Mouse (Mus musculus) CD4-positive, CD25-positive, alpha-beta regulatory T cell, adult 4 months (primary cell): ENCODE measurements around the gene Sirt3. TPM values are rescaled to one million over a fixed set of nuclear protein-coding genes. Genes with fewer than 3 reads are reported as not detected.

Source experiments
- polyA plus RNA-seq, 2 experiments: library from polyadenylated mRNA; unstranded; fragments of 100-300 nt; shearing (Covaris generic); gene quantifications; one replicate each; pipeline ENCODE4 v1.2.1; 2017

Sirt3 gene
- polyA plus RNA-seq, 2 experiments from 2014 or later, result 9.4 to 12.6 TPM

Other genes with a start within 250 kb of the Sirt3 start
- gene Olfr53, start 235.9 kb downstream of the Sirt3 start, polyA plus RNA-seq, result not detected
- under 1 TPM in 1 of 2 experiments, not detected in 1; 0.06 TPM for gene Olfr539, start 222.4 kb downstream of the Sirt3 start, polyA plus RNA-seq
- gene Olfr45, start 200.4 kb downstream of the Sirt3 start, polyA plus RNA-seq, result not detected
- gene Olfr541, start 185.0 kb downstream of the Sirt3 start, polyA plus RNA-seq, result not detected
- gene Cyp2e1, start 118.6 kb downstream of the Sirt3 start, polyA plus RNA-seq, result under 1 TPM in 1 of 2 experiments, not detected in 1; 0.28 TPM
- gene Syce1, start 94.5 kb downstream of the Sirt3 start, polyA plus RNA-seq, result under 1 TPM in 1 of 2 experiments, not detected in 1; 0.51 TPM
- gene Zfp941, start 60.1 kb downstream of the Sirt3 start, polyA plus RNA-seq, result under 1 TPM; 0.20 to 0.46 TPM
- not detected for gene Urah, start 47.3 kb downstream of the Sirt3 start, polyA plus RNA-seq
- not detected for gene Scgb1c1, start 36.8 kb downstream of the Sirt3 start, polyA plus RNA-seq
- not detected for gene Odf3, start 34.5 kb downstream of the Sirt3 start, polyA plus RNA-seq
- gene Gm45785, start 26.0 kb downstream of the Sirt3 start, polyA plus RNA-seq, result not detected
- gene Ric8a, start 25.4 kb downstream of the Sirt3 start, polyA plus RNA-seq, result 10 to 100 TPM; 61.4 to 67.7 TPM
- 10 to 100 TPM; 42.8 to 60.4 TPM for gene Bet1l, start 24.7 kb downstream of the Sirt3 start, polyA plus RNA-seq
- gene Psmd13, start 341 bp downstream of the Sirt3 start, polyA plus RNA-seq, result 100 to 1,000 TPM in 1 of 2 experiments, 10 to 100 TPM in 1; 94.9 to 150 TPM
- gene Cox8b, start 18.1 kb upstream of the Sirt3 start, polyA plus RNA-seq, result not detected
- not detected for gene Nlrp6, start 38.6 kb upstream of the Sirt3 start, polyA plus RNA-seq
- gene Pgghg, start 59.1 kb upstream of the Sirt3 start, polyA plus RNA-seq, result 10 to 100 TPM; 15.1 to 30.9 TPM
- gene Ifitm5, start 68.0 kb upstream of the Sirt3 start, polyA plus RNA-seq, result not detected
- gene Gm45717, start 73.6 kb upstream of the Sirt3 start, polyA plus RNA-seq, result under 1 TPM in 1 of 2 experiments, not detected in 1; 0.82 TPM
- gene Ifitm2, start 73.7 kb upstream of the Sirt3 start, polyA plus RNA-seq, result 10 to 100 TPM; 39.6 to 46.5 TPM
- not detected for gene Ifitm1, start 84.9 kb upstream of the Sirt3 start, polyA plus RNA-seq
- 1 to 10 TPM; 2.9 to 4.4 TPM for gene Ifitm3, start 128.5 kb upstream of the Sirt3 start, polyA plus RNA-seq
- gene Ifitm6, start 135.6 kb upstream of the Sirt3 start, polyA plus RNA-seq, result not detected
- not detected for gene Gm17387, start 146.8 kb upstream of the Sirt3 start, polyA plus RNA-seq
- gene B4galnt4, start 178.8 kb upstream of the Sirt3 start, polyA plus RNA-seq, result 1 to 10 TPM; 6.6 to 7.8 TPM
- gene Pkp3, start 195.9 kb upstream of the Sirt3 start, polyA plus RNA-seq, result 100 to 1,000 TPM; 293 to 427 TPM
- 100 to 1,000 TPM; 202 to 308 TPM for gene Sigirr, start 218.3 kb upstream of the Sirt3 start, polyA plus RNA-seq
- gene Ano9, start 235.5 kb upstream of the Sirt3 start, polyA plus RNA-seq, result not detected
- 10 to 100 TPM in 1 of 2 experiments, 1 to 10 TPM in 1; 6.7 to 10.1 TPM for gene Ptdss2, start 240.1 kb upstream of the Sirt3 start, polyA plus RNA-seq